Mouse (Mus musculus): Measurements from ENCODE around the gene Evc2.

DNA sequence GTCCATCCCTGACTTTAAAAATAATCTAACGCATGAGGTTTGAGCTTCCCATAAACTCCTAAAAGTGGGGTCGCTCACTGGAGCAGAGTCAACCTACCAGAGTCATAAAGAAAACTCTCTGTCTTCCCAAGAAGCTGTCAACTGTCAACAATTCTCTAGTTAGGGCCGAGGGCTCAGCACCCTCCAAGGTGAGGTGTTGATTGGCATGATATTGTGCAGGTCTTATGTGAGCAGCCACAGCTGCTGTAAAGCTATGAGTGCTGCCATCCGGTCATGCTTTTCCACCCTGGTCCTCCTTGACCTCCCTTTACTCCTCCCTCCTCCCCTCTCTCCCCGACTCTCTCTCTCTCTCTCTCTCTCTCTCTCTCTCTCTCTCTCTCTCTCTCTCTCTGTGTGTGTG is 24.3 kb downstream of the Evc2 start:
- TF ChIP-seq EP300 (IDR thresholded peaks at IDR 0.05) (no peak), CTCF (IDR thresholded peaks at IDR 0.05) (no peak)
